Mouse (Mus musculus): ENCODE measurements at regions not wholly inside any gene's neighbourhood (a gene's known extent, or its start where the extent isn't known, plus 50 kb on each side); places are given as distances from the start of the nearest gene placed in this dataset.

DNA sequence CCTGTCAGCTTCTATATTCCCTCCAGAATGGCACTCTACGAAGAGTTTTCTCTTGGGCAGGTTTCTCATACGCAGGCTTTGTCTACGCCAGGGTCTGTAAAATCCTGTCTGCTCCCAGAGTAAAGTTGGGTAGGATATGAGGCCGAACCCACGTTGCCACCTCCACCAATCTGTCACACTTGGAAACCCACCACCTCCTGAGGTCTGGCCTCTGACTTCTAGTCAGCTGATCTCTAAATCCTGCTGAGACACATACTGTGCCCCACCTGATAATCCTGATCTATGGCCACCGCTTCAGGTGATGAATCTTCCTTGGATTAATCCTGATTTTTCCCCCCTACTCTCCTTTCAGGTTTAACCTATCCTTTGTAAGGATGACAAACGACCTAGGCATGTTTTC lies 529.2 kb upstream of the Adam5 start:
- TF ChIP-seq POLR2A (IDR thresholded peaks at IDR 0.05; ENCODE audit: control insufficient read depth, extremely low read depth, insufficient read depth, low read length, poor library complexity) (no peak), CTCF (IDR thresholded peaks at IDR 0.05; ENCODE audit: borderline replicate concordance, control insufficient read depth, extremely low read depth, insufficient read depth, low read length, poor library complexity) (no peak)
